Mouse (Mus musculus) embryonic facial prominence, embryonic 13.5 days (tissue): Measurements from ENCODE around the gene C1qtnf4. TPM values are rescaled to one million over a fixed set of nuclear protein-coding genes. Genes with fewer than 3 reads are reported as not detected.

ENCODE experiments used
- ATAC-seq: fragments of 200-750 bp; cut with Nextera tagmentation; 2 replicates; pipeline ENCODE4 v1.8.0; 2017; ENCODE audit warnings: low read depth; ENCODE audit not compliant: insufficient number of reproducible peaks, insufficient read depth, low FRiP score, low TSS enrichment
- H3K27ac ChIP-seq: fragments of 300-500 bp; sonication (generic); 2 replicates; pipeline ENCODE4 v1.5.1; 2015; ENCODE audit warnings: moderate library complexity, mild to moderate bottlenecking, inconsistent platforms
- H3K27me3 ChIP-seq: fragments of 300-500 bp; sonication (generic); 2 replicates; pipeline ENCODE4 v1.6.1; 2015; ENCODE audit warnings: mild to moderate bottlenecking, inconsistent platforms
- H3K36me3 ChIP-seq: fragments of 300-500 bp; sonication (generic); 2 replicates; pipeline ENCODE4 v1.6.1; 2015; ENCODE audit warnings: mild to moderate bottlenecking, inconsistent platforms
- H3K4me1 ChIP-seq: fragments of 300-500 bp; sonication (generic); 2 replicates; pipeline ENCODE4 v1.6.1; 2015; ENCODE audit warnings: inconsistent platforms
- H3K4me2 ChIP-seq: fragments of 300-500 bp; sonication (generic); 2 replicates; pipeline ENCODE4 v1.6.1; 2015; ENCODE audit warnings: moderate library complexity, mild to moderate bottlenecking, inconsistent platforms
- H3K4me3 ChIP-seq: fragments of 300-500 bp; sonication (generic); 2 replicates; pipeline ENCODE4 v1.5.1; 2015; ENCODE audit warnings: mild to moderate bottlenecking, inconsistent platforms
- H3K9ac ChIP-seq: fragments of 300-500 bp; sonication (generic); 2 replicates; pipeline ENCODE4 v1.6.1; 2015; ENCODE audit warnings: mild to moderate bottlenecking, inconsistent platforms
- H3K9me3 ChIP-seq: fragments of 300-500 bp; sonication (generic); 2 replicates; pipeline ENCODE4 v1.6.1; 2016; ENCODE audit warnings: inconsistent platforms
- WGBS: fragments of 180-500 bp; shearing (Covaris S2); methylation state at CpG from one replicate; pipeline ENCODE4 v1.1.7; 2015; ENCODE audit warnings: mixed read lengths; 5-methylcytosine and 5-hydroxymethylcytosine counted together
- polyA plus RNA-seq: library from polyadenylated mRNA; unstranded; fragments of >200 nt; fragmentation: Nextera tagmentation; extraction: Ambion mirVana; gene quantifications from 2 replicates; pipeline ENCODE4 v1.2.1, GENCODE M21; 2015

C1qtnf4 gene
- polyA plus RNA-seq, 1 experiment from 2014 or later = 16.7 TPM

- H3K36me3 ChIP-seq = peaks cover 53% of the 10 kb centered on the region
- no peaks in the 10 kb centered on the region for H3K27me3 ChIP-seq
- ATAC-seq = no peak
- H3K27ac ChIP-seq = no peak overlapping the region
- H3K4me2 ChIP-seq = no peak overlapping the region
- WGBS = 87% methylated on average over 2 of the region's 2 CpGs
- H3K9me3 ChIP-seq = no peaks in the 10 kb centered on the region
- H3K4me1 ChIP-seq = peaks cover 25% of the 10 kb centered on the region
- 0 out of 2 replicates have a peak overlapping the region, but pooled peaks have one; percentile 11 for H3K9ac ChIP-seq
- H3K4me3 ChIP-seq = no peak overlapping the region
Measured at GRCm38 (mm10) chr2:90913671-90914070, 28.0 kb downstream of the C1qtnf4 start.

DNA sequence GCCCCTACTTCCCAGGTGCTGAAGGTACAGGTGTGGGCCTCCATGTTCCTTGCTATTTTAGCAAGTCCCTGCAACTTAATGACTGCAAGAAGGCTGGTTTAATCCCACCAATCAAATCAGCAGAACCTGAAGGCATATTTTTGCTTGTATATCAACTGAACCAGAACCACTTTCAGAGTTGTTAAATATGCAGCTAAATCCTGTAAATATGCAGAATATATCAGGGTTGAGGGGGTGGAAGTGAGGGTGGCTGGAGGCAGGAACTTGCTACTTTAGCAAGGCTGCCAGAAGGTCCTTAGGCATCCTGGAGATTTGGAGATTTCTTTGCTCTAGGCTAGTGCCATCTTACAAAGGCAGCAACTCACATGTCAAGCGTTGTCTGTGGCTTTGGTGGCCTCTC, 29.9 kb downstream of the C1qtnf4 start:
- WGBS = 60% methylated on average over 1 of the region's 1 CpGs
- no peak overlapping the region for H3K27ac ChIP-seq
- H3K27me3 ChIP-seq = no peaks in the 10 kb centered on the region
- no peaks in the 10 kb centered on the region for H3K9me3 ChIP-seq
- H3K4me2 ChIP-seq = peak overlapping the region; percentile 74
- H3K4me3 ChIP-seq = no peak overlapping the region
- H3K36me3 ChIP-seq = peaks cover 35% of the 10 kb centered on the region
- H3K4me1 ChIP-seq = peaks cover 26% of the 10 kb centered on the region
- ATAC-seq = no peak
- peak overlapping the region; percentile 99; the same call in 1 of the 2 replicates for H3K9ac ChIP-seq

- Histone ChIP-seq H3K27me3 (no peaks in the 10 kb centered on the region), H3K9ac (peak overlapping the region; percentile 99), H3K4me2 (peak overlapping the region; percentile 74), H3K4me3 (peak overlapping the region; percentile 67), H3K4me1 (peaks cover 34% of the 10 kb centered on the region), H3K36me3 (peaks cover 23% of the 10 kb centered on the region), H3K27ac (peak overlapping the region; percentile 96), H3K9me3 (no peaks in the 10 kb centered on the region)
- 11% methylated on average over 7 of the region's 7 CpGs for WGBS
- no peak; the same call in 1 of the 2 replicates for ATAC-seq
Measured at GRCm38 (mm10) chr2:90916560-90917232, 31.0 kb downstream of the C1qtnf4 start.

GRCm38 (mm10) chr2:90917233-90917998, 31.8 kb downstream of the C1qtnf4 start:
- ATAC-seq = peak; percentile 52
- Histone ChIP-seq H3K4me2 (peak overlapping the region; percentile 74), H3K27me3 (no peaks in the 10 kb centered on the region), H3K9me3 (no peaks in the 10 kb centered on the region), H3K9ac (peak overlapping the region; percentile 99), H3K36me3 (peaks cover 18% of the 10 kb centered on the region), H3K4me1 (peaks cover 34% of the 10 kb centered on the region), H3K27ac (peak overlapping the region; percentile 96), H3K4me3 (peak overlapping the region; percentile 67)
- under 1% methylated on average over 73 of the region's 73 CpGs for WGBS

DNA sequence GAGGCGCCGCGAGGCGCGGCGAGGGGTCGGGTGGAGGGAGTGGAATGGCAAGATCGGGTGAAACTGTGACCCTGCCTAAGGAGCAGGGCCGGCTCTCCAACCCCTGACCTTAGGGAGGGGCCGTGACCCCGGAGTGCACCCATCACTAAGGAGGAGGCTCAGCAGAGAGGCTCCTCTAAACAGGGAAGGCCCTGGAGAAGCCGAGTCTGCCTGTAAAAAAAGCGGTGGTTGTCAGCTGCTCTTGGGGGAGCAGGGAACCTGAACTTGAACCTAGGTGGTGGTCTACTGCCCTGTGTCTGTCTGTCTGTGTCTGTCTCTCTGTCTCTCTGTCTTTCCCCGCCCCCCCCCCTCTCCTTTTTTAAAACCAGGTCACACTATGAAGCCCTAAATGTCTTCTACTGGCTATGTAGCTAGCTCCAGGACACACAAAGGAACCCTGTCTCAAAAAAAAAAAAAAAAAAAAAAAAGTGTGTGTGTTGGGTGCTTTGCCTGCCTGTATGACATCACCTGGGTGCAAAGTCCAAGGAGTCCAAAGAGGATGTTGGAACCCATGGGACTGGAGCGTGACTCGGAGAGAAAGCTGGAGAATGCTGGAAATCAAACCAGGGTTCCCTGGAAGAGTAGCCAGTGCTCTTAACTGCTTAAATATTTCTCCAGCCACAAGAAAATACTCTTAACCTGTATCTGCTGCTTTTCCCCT, 32.5 kb downstream of the C1qtnf4 start:
- H3K9ac ChIP-seq = peak overlapping the region; percentile 99
- H3K27ac ChIP-seq = peak overlapping the region; percentile 96
- H3K9me3 ChIP-seq = no peaks in the 10 kb centered on the region
- peaks cover 11% of the 10 kb centered on the region for H3K36me3 ChIP-seq
- peak overlapping the region; percentile 74 for H3K4me2 ChIP-seq
- 12% methylated on average over 16 of the region's 16 CpGs for WGBS
- H3K4me1 ChIP-seq = peaks cover 34% of the 10 kb centered on the region
- ATAC-seq = peak; percentile 60
- no peaks in the 10 kb centered on the region for H3K27me3 ChIP-seq
- peak overlapping the region; percentile 67 for H3K4me3 ChIP-seq

- 38% methylated on average over 1 of the region's 1 CpGs for WGBS
- ATAC-seq = no peak
- Histone ChIP-seq H3K4me1 (peaks cover 20% of the 10 kb centered on the region), H3K9ac (no peak overlapping the region), H3K9me3 (no peaks in the 10 kb centered on the region), H3K36me3 (no peaks in the 10 kb centered on the region), H3K4me3 (no peak overlapping the region), H3K4me2 (no peak overlapping the region), H3K27ac (no peak overlapping the region), H3K27me3 (no peaks in the 10 kb centered on the region; the same call in 1 of the 2 replicates)
Measured at GRCm38 (mm10) chr2:90921178-90921577, 35.5 kb downstream of the C1qtnf4 start.

DNA sequence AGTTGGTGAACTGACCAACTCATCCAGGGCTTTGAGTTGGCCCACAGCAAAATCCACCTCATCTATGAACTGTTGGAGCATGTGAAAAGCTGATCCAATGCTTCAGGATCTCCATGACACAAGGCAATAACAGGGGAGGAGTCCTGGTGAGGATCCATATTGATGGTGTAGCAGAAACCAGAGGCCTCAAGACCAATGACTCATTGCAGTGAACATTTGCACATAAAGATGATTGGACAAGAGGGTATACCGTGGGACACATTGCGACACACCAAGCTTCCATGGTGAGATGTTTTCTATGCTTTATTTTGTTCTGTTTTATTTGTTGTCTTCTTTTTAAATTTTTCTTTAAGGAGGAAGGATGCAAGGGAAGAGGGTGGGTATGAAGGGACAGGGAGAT, 37.0 kb downstream of the C1qtnf4 start:
- no peak overlapping the region for H3K9ac ChIP-seq
- H3K4me2 ChIP-seq = no peak overlapping the region
- no peaks in the 10 kb centered on the region for H3K9me3 ChIP-seq
- WGBS = 97% methylated on average over 2 of the region's 2 CpGs
- H3K27ac ChIP-seq = no peak overlapping the region
- no peak overlapping the region for H3K4me3 ChIP-seq
- H3K36me3 ChIP-seq = no peaks in the 10 kb centered on the region
- no peak for ATAC-seq
- H3K27me3 ChIP-seq = no peaks in the 10 kb centered on the region; the same call in 1 of the 2 replicates
- peaks cover 15% of the 10 kb centered on the region for H3K4me1 ChIP-seq

DNA sequence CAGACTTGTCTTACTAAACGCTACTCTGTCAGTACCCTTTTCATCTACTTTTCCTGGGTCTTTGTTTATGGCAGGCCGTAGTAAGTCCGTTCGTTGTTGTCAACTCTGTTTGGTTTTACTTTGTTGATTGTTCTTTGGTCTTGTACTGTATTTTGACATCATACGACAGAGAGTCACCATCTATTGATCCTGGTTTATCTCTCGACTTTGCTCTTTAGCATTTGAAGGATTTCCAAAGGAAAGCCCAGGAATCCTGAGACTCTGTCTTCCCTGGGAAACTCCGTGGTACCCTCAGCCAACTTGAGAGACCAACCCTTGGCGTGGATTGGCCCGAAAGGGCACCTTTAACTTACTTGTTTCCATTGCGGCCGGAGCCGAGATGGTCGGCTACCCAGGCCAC, 42.9 kb downstream of the C1qtnf4 start:
- Histone ChIP-seq H3K36me3 (no peaks in the 10 kb centered on the region), H3K27me3 (no peaks in the 10 kb centered on the region; the same call in 1 of the 2 replicates), H3K4me2 (no peak overlapping the region), H3K4me3 (no peak overlapping the region), H3K9me3 (no peaks in the 10 kb centered on the region), H3K27ac (no peak overlapping the region), H3K4me1 (no peaks in the 10 kb centered on the region), H3K9ac (no peak overlapping the region)
- ATAC-seq = no peak
- 86% methylated on average over 13 of the region's 13 CpGs for whole genome bisulfite sequencing

- Histone ChIP-seq H3K9ac (no peak overlapping the region), H3K4me2 (no peak overlapping the region), H3K9me3 (no peaks in the 10 kb centered on the region), H3K4me3 (no peak overlapping the region), H3K36me3 (no peaks in the 10 kb centered on the region), H3K27me3 (no peaks in the 10 kb centered on the region), H3K27ac (no peak overlapping the region), H3K4me1 (no peaks in the 10 kb centered on the region)
- ATAC-seq = no peak
- WGBS = 73% methylated on average over 8 of the region's 8 CpGs
Measured at GRCm38 (mm10) chr2:90931829-90932228, 46.2 kb downstream of the C1qtnf4 start.

GRCm38 (mm10) chr2:90932273-90932672, 46.6 kb downstream of the C1qtnf4 start:
- no peak overlapping the region for H3K4me3 ChIP-seq
- ATAC-seq = no peak
- WGBS = 73% methylated on average over 2 of the region's 2 CpGs
- H3K4me2 ChIP-seq = no peak overlapping the region
- no peaks in the 10 kb centered on the region for H3K36me3 ChIP-seq
- no peaks in the 10 kb centered on the region for H3K4me1 ChIP-seq
- no peak overlapping the region for H3K27ac ChIP-seq
- H3K9me3 ChIP-seq = no peaks in the 10 kb centered on the region
- no peak overlapping the region for H3K9ac ChIP-seq
- no peaks in the 10 kb centered on the region for H3K27me3 ChIP-seq

- H3K27ac ChIP-seq = no peak overlapping the region
- peaks cover 21% of the 10 kb centered on the region for H3K4me1 ChIP-seq
- WGBS = 68% methylated on average over 3 of the region's 3 CpGs
- ATAC-seq = no peak
- H3K27me3 ChIP-seq = no peaks in the 10 kb centered on the region
- H3K4me2 ChIP-seq = no peak overlapping the region
- no peak overlapping the region for H3K9ac ChIP-seq
- peaks cover 3% of the 10 kb centered on the region; the same call in 1 of the 2 replicates for H3K36me3 ChIP-seq
- H3K4me3 ChIP-seq = no peak overlapping the region
- H3K9me3 ChIP-seq = no peaks in the 10 kb centered on the region
Measured at GRCm38 (mm10) chr2:90938362-90938761, 52.7 kb downstream of the C1qtnf4 start.
